Mouse (Mus musculus) cerebellum, adult 9-11 months (tissue): ENCODE results near the gene Bcas3.

Source experiments
- DNase-seq: peaks from one replicate; pipeline ENCODE4 v3.0.0; 2022

Gene Bcas3

GRCm38 (mm10) chr11:85626846-85627245 lies 273.9 kb downstream of the Bcas3 start:
- DNase-seq: no peak

- no peak for DNase-seq
Observed at GRCm38 (mm10) chr11:85627405-85627804, 274.4 kb downstream of the Bcas3 start.

- no peak for DNase-seq
Observed at GRCm38 (mm10) chr11:85628303-85629063, 275.5 kb downstream of the Bcas3 start.

GRCm38 (mm10) chr11:85632568-85632981 lies 279.6 kb downstream of the Bcas3 start:
- DNase-seq: no peak

- no peak for DNase-seq
Observed at GRCm38 (mm10) chr11:85638696-85639495, 285.9 kb downstream of the Bcas3 start.

GRCm38 (mm10) chr11:85640659-85641058 lies 287.7 kb downstream of the Bcas3 start:
- DNase-seq: no peak

GRCm38 (mm10) chr11:85641486-85641885 lies 288.5 kb downstream of the Bcas3 start:
- DNase-seq: no peak

GRCm38 (mm10) chr11:85642591-85642990 lies 289.6 kb downstream of the Bcas3 start:
- DNase-seq: no peak

GRCm38 (mm10) chr11:85643025-85643424 lies 290.1 kb downstream of the Bcas3 start:
- DNase-seq: no peak

- DNase-seq: no peak
Observed at GRCm38 (mm10) chr11:85643479-85644000, 290.6 kb downstream of the Bcas3 start.

GRCm38 (mm10) chr11:85644027-85644747 lies 291.2 kb downstream of the Bcas3 start:
- no peak for DNase-seq

- no peak for DNase-seq
Observed at GRCm38 (mm10) chr11:85644748-85645060, 291.7 kb downstream of the Bcas3 start.

- no peak for DNase-seq
Observed at GRCm38 (mm10) chr11:85645152-85645835, 292.3 kb downstream of the Bcas3 start.

- DNase-seq: no peak
Observed at GRCm38 (mm10) chr11:85648893-85649292, 295.9 kb downstream of the Bcas3 start.

GRCm38 (mm10) chr11:85649373-85649772 lies 296.4 kb downstream of the Bcas3 start:
- DNase-seq: no peak

GRCm38 (mm10) chr11:85657471-85657870 lies 304.5 kb downstream of the Bcas3 start:
- no peak for DNase-seq

- DNase-seq: no peak
Observed at GRCm38 (mm10) chr11:85660304-85660703, 307.3 kb downstream of the Bcas3 start.

GRCm38 (mm10) chr11:85667176-85667575 lies 314.2 kb downstream of the Bcas3 start:
- DNase-seq: no peak

- no peak for DNase-seq
Observed at GRCm38 (mm10) chr11:85667741-85668140, 314.8 kb downstream of the Bcas3 start.

GRCm38 (mm10) chr11:85672881-85673475 lies 320.0 kb downstream of the Bcas3 start:
- DNase-seq: no peak

- no peak for DNase-seq
Observed at GRCm38 (mm10) chr11:85675244-85675643, 322.3 kb downstream of the Bcas3 start.

- DNase-seq: no peak
Observed at GRCm38 (mm10) chr11:85676357-85677004, 323.5 kb downstream of the Bcas3 start.
